Mouse (Mus musculus) brain, embryonic 18.5 days (tissue): ENCODE measurements at regions not wholly inside any gene's neighbourhood (a gene's known extent, or its start where the extent isn't known, plus 50 kb on each side); places are given as distances from the start of the nearest gene placed in this dataset.

Experiments
- DNase-seq: peaks from one replicate; pipeline ENCODE4 v3.0.0-alpha.2; 2012; ENCODE audit warnings: low read depth, low spot score

DNA sequence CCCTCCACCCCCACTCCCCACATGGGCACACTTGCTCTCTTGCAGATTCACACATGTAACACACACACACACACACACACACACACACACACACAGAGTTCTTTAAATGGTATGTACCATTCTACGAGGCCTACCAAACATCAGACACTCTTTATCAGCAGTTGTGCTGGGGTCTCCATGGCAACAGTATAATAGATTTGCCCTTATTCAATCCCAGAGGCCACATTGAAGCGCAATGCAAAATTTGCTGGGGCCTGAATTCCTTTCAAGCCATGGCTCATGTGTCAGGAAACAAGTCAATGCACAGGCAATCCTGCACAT lies 502.7 kb upstream of the Smim15 start:
- no peak for DNase-seq

DNA sequence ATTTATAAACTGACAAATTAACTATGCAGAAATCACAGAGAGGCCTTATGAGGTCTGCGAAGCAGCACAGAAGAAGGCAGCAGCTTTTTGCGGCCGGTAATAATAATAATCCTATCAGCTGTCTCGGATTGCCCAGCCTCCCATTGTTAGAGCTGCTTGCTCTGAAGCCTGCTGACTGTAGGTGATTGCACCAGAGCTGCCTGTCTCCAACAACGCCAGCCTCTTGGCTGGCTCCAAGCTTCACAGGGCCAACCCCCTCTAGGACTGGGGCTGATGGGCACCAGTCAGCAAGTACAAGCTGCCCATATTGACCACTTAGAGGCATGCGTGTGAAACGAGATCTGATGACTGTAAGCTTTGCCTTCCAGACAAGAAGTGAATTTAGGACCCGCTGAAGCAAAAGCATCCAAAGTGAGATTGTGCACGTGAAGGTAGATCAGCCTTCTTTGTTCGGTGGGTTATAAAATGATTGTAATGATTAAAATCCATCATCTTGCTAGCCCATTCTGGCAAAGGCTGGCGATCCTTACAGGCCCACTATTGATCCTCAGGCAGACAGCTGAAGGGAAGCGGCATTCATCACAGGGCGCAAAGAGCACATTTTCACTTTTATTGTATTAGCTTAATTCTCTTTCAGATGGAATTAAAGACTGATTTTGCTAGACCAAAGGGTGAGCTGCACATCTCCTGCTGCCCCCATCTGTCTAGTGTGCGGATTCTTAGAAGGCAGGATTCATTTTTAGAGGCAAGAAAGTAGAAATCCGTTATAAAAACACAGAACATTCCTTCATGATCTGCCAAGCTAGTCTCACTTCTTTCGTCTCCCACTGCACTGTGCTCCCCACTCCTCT lies 503.2 kb upstream of the Smim15 start:
- DNase-seq: no peak

DNA sequence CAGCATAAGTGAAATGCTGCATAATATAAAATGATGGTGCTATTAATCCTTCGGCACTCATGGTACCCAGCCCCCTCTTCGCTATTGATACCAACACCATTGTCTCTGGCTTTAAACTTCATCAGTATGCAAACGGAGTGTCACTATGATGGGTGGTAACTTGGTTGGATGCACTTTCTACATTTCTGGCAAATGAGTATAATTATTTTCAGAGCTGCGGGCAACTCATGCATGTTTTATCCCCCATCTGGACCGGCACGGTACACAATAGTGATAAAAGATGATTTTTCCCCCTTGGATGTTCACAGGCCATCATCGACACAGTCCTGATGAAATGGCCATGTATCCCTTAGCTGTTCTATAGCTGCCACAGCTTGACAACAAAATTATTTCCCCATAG lies 503.9 kb upstream of the Smim15 start:
- DNase-seq: no peak

DNA sequence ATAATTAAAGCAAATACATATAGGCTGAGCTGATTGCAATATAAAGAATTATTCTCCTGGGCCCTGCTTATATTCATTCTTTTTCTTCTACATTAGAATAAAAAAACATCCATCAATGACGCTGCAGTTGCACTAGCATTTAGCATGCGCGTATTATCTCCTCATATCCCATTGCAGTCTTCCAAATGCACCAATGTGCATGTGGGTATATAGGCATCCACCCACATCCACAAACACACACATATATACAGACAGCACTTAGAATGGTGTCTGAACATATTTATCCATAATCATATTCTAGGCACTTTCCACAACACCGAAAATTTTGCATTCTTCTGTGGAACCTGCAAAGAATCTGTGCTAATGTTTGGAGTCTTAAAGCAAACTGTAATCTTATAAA lies 504.4 kb upstream of the Smim15 start:
- DNase-seq: no peak

DNA sequence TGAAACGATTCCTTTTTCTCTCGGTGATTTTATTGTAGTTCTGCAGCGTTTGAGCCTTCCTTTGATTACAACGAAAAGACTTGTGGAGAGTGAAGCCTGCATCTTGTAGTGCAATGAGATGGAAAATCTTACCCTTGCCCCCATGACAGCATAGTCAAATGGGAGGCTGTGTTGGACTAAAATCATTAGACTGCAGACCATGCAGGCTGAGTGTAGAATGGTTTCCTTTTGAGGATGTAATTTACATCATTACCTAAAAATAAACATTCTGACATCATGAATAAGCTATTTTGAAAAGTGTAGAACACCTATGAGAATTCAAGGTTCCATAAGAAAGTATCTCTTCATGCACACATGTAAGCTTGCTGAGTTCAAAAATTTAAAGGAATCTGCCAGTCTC lies 504.9 kb upstream of the Smim15 start:
- no peak for DNase-seq

DNA sequence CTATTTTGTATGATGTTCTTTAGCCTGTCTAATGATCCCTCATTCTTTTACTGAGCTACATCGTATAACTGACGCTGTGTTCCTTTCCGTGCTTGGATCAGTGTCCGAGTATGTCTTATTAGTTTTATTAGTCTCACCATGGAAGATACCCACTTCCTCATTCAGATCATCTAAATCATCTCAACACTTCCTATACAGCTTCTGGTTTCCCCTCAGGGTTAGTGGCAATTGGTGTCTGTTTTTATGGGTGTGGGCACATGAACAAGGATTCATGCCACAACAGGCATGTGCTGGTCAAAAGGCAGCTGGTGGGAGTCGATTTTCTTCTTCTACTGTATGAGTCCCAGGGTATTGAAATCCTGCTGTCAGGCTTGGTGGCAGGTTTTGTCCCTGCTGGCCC lies 509.0 kb upstream of the Smim15 start:
- no peak for DNase-seq

DNA sequence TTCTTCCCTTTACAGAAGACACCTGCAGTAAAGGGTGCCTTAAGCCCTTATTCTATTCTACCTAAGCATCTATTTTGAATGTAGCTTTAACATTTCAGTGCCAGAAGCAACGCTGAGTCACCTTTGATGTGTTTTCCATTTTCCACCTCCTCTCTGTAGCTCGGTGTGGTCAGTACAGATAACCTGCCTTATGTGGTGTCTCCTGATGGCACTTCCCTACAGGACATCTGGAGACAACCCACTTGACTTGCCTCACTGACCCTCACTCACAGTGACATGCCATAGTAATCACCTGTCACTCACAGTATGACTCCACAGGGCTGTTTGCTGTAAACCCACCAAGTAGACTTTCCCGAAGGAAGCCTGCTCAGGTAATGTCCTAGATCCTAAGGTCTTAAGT lies 510.9 kb upstream of the Smim15 start:
- no peak for DNase-seq

DNA sequence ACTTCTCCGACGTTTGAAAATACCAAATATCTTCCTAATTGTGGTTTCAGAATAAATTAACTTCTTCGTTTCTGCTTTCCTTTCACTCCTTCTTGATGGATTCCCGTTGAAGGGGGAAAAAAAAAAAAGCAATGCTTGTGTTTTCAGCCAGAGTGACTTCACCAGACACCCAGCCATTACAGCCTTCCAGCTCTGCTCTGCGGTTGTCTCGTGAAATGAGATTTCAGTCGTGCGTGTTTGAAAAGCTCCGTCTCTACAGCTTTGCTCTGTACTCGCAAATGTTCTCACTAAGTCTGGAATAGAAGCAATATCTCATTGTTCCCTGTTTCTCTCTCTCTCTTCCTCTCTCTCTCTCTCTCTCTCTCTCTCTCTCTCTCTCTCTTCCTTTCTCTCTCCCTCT lies 509.6 kb upstream of the Kif2a start:
- no peak for DNase-seq

DNA sequence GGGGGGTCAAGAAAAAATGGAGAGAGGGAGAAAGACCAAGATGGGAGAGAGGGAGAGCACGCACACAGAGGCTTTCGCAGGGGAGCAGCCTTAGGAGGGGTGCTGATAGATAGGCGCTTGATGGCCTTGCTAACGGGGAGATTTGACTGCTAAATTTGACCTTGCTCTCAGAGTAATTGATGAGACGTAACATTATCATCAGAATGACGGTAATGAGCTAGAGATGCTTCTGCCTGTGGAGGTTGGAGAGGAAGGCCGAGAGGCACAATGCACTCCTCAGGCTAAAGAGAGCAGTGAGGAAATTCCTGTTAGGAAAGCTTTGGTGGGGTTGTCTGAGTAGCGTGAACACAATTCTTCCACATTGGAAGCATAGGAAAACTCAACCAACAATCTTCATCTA lies 509.1 kb upstream of the Kif2a start:
- no peak for DNase-seq

DNA sequence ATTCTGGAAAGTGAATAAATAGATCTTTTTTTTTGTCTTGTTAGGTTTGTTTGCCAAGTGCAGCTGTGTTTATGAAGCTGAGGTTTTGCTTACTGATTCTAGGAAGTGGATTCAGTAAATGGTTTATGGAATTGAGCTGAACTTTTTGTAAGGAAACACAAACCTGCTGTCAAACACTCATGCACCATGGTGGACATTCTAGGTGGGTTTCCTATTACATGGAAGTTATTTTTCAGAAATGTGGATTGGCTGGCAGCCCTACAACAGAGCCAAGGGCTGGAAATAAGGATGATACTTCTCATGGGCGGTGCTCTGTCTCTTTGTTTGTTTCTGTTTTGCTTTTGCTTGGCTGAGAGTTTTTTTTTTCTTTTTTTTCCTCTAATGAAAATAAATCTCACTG lies 508.5 kb upstream of the Kif2a start:
- no peak for DNase-seq

DNA sequence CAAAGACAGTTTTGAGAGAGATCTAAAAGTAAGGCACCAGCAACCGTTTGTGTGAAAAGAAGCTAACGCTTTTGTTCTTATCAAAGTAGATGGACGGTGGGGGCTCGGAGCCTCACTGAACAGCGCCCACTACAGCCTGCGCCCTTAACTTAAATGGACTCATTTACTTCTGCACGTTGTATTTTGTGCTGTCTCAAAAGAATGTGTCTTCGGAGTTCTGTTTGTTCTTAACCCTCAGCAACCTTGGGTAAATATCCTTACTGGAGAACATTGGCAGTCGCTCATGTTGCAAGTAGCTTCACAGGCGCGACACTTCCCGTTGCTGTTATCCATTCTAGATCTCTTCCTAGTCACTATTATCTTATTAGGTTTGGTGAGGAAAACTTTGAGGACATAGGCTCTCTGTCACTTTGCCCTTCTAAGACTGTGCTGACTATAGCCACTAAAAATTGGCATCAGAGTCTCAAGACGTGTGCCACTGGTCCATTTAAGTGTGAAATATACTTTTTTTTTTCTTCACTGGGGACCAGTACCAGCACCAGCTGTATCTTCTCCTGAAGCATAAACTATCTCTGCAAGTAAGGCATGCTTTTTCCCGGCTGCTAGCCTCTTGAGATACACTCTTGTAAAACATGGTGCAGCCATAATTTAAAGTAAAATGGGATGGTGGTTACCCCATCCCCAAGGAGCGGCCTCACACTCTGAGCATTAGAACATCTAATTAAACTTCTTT lies 507.0 kb upstream of the Kif2a start:
- no peak for DNase-seq

DNA sequence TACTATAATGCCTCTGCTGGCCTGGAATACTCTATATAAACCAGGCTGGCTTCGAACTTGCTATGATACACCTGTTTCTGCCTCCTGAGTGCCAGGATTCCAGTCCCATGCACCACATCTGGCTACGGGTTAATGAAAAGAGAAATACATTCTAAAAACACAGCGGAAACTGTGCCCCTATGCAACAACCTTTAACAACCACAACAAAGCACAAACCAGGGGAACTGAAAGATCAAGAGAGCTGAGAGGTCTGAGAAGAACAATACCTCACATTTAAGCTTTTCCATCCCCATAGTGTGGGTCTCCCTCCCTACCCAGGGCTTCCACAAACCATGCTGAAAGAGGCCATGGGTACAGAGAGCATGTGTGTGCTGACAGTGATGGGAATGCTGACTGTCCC lies 501.0 kb upstream of the Kif2a start:
- no peak for DNase-seq

DNA sequence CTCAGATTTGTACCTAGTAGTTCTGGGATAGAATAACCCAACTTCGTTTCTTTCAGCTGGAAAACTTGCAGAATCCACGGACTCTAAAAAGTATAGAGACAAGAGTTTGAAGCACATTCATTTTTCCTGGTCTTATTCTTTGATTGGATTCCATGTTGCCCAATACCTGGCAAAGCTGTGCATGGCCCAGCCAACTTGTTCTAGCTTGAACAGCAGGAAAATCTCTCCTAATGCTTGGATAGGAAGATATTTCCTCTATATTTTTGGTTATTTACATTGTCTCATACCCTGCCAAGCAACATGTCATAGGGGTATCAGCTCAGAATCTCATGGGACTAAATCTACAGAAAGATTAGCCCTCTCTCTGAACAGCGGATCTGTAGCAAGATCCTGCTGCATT lies 492.3 kb upstream of the Kif2a start:
- no peak for DNase-seq

DNA sequence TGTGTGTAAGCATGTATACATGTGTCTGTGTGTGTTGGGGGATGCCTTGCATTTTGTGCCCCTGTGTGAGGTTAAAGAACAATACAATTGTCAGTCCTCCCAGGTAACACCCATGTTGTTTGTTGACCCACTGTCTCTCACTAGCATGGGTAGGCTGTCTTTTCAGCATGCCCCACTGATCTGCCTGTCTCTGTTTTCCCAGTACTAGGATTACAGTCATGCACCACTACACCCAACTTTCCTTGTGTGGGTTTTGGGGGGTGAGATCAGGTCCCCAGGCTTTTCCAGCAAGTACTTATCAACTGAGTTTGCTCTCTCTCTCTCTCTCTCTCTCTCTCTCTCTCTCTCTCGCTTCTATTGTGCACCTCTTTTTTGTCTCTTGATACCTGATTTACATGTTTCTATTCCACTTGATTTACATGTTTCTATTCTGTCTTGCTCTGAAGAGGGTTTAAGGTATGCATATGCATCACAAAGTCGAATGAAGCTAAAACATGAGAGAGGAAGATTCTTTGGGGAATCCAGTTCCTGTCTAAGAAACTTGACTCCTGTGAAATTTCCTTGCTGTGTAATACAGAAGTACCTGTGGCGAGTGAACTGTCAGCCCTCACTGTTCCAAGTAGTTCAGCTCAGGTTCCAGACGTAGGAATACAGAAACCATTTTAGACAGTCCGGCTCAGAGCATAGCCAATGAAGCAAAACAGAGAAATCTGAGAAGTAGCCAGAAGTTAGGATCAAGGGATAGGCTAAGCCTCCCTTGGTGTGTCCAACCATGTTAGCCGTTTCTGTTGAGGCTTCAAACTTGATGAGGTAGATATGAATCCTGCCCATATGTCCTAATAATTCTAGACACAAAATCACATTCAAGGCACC lies 491.6 kb upstream of the Kif2a start:
- DNase-seq: no peak

DNA sequence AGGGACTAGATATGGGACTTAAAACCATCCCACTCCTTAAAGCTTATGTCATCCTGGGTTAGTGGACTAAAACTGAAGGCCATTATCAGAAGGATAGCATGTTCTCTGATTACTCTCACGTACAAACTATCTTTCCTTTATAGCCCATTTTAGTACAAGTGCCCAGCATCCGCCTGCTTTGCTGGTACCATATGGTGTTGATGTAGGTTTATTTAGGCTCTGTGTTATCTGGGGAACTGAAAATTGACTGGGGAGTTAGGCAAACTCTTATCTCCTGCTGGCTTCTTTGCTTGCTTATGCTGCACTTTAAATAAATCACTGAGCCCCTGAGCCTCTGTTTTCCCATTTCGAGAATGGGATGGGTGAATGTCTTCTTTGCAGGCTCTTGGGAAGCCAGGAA lies 485.4 kb upstream of the Kif2a start:
- DNase-seq: no peak

DNA sequence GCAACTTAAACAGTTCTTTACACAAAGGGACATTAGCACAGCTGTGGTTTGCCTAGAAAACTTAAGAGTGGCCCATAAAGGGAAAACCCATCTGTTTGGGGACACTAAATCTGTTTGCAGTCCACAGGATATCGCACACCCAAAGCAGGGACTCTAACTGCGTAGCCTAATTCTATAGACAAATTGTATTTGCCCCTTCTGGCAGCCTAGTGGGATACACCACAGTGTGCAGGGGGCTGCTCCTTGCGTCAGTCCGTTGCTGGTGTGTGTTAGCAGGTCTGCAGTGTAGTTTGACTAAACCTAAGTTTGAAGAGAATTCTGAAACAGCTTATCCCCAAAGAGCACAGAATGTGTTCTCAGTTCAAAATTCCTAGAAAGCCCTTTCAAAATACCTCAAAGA lies 484.9 kb upstream of the Kif2a start:
- no peak for DNase-seq

DNA sequence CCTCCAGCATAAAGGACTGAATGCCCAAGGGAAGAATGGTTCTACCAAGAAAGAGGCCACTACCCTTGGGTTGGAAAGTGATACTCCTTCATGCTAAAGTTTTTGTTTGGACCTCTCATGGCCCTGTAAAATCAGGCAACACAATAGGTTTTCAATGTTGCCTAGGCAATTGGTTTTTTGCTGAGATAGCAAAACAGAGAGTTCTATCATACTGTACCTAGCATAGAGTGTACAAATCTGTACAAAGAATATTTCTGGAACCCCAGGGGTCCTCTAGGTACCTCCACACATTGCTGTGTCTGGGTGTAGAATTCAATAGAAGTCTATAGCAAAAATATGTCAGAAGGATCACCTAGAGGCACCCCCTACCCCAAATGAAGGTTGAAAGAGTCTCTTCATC lies 483.4 kb upstream of the Kif2a start:
- no peak for DNase-seq

DNA sequence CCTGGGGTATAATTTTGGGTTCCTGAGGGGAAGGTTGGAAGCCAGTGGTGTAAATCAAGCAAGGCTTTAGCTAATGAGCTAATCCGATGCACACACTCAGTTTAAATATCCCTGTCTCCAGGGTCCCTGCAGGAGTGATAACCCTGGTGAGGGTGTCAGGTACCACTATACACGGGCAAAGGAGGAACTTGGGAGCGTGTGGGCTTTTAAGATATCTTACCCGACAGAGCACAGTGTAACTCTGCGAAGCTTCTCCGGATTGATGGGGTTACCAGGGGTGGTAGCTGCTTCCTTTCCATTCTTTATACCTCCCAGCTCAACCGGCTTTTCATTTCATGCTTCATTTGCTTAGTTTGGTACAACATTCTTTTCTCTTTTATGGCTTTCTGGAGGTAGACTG lies 480.3 kb upstream of the Kif2a start:
- no peak for DNase-seq

DNA sequence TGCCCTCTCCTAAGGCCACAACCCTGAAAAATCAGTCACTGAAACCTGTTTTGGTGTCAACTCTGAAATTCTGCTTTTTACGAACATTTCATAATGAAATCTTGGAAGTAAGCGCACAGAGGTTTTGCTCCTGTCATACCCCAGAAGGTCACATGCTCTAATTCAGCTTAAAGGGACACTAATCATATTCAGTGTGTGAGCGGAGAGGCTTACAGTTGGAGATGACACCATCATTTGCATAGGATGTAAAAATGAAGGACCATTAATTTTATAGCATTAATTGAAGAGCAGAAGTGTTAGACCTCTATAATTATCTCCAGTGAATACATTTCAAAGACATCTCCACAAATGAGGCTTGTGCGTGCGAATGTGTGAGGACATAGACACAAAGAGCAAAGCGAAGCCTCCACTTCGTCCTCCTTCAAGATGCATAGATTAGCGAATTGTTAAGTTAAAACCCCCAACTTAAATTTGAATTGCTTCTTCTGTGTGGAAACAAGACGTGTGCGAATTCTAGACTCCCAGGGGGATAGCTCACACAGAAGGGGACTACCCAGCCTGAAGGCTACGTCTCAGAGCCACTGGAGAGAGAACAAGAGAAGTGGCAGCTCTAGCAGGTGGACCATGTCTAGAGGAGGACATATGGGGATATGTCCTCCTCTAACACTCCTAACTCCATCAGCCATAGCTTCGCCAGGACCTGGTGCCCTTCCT lies 479.0 kb upstream of the Kif2a start:
- no peak for DNase-seq

DNA sequence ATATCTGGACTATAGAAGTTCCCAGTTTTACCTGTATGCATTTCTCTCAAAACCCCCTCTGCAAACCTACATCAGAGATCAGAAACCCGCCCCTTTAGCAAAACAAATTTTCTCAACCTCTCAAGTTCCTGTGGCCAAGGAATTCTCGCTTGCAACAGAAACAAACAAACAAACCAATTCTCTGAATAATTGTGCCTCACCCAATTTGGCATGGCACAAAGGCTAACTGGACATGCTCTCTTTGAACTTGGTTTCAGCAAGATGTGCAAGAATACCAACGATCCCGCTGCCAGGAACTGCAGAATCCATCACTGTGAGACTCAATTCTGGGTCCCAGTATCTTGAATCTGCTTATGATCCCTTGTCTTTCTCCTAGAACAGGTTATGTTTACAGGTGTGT lies 477.4 kb upstream of the Kif2a start:
- DNase-seq: no peak

DNA sequence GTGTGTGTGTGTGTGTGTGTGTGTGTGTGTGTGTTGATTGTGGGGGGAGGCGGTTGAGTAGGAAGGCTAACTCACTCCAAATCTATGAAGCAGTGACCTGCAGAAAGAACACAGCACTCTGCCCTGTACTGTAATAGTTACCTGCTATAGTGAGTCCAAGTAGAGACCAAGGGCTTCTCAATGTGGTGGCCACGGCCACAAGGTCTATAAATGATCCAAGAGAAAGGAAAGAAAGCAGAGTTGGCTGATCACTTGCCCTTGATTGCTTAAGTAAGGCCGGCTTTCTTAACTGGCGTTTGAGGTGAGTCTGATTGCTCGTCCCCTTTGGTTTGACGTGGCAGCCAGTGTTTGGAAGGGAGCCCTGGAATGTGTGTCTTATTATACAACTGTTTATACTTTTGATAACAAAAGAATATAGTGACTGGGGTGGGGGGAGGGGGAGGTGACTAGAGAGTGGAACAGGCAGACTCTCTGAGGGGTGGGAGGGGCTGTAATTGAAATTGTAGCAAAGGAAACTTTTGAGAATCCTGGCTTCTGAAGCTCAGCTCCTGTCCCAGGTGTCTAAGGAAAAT lies 473.3 kb upstream of the Kif2a start:
- DNase-seq: no peak

DNA sequence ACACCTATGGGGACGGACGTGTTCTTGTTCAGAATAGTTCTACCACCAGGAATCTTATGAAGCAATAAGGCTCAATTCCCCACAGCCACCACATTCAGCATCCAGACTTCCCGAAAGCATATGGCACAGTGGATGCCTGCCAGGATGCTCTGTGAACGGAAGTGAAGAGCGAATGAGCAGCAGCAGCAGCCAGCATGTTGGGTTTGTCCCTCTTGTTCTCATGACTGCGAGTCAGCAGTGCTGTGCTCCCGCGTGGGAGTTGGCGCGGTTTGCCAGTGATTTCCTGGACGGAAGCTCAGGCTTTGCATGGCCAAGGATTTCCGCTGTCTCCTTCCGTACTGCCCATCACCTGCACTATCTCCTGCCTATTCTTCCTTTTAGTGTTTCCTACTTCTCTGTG lies 471.8 kb upstream of the Kif2a start:
- peak; percentile 76 for DNase-seq
